Mouse (Mus musculus) hindbrain, postnatal 0 days (tissue): ENCODE results near the gene Inpp5d. TPM values are rescaled to one million over a fixed set of nuclear protein-coding genes. Genes with fewer than 3 reads are reported as not detected.

Source experiments
- ATAC-seq: fragments of 200-750 bp; cut with Nextera tagmentation; 2 replicates; pipeline ENCODE4 v1.8.0; 2017; ENCODE audit warnings: mild to moderate bottlenecking, moderate TSS enrichment, moderate library complexity
- DNase-seq: peaks from one replicate; pipeline ENCODE4 v3.0.0-alpha.2; 2015; ENCODE audit warnings: low spot score
- H3K27ac ChIP-seq: fragments of 300-500 bp; sonication (generic); 2 replicates; pipeline ENCODE4 v1.5.1; 2014; ENCODE audit warnings: mild to moderate bottlenecking
- H3K27me3 ChIP-seq: fragments of 300-500 bp; sonication (generic); 2 replicates; pipeline ENCODE4 v1.6.1; 2014; ENCODE audit warnings: low read length, mixed read lengths; ENCODE audit not compliant: insufficient read depth
- H3K36me3 ChIP-seq: fragments of 300-500 bp; sonication (generic); 2 replicates; pipeline ENCODE4 v1.6.1; 2014; ENCODE audit warnings: low read length, mixed read lengths; ENCODE audit not compliant: insufficient read depth
- H3K4me1 ChIP-seq: fragments of 300-500 bp; sonication (generic); 2 replicates; pipeline ENCODE4 v1.6.1; 2014; ENCODE audit warnings: antibody characterized with exemption, low read length, mixed read lengths; ENCODE audit not compliant: insufficient read depth
- H3K4me2 ChIP-seq: fragments of 300-500 bp; sonication (generic); 2 replicates; pipeline ENCODE4 v1.6.1; 2014; ENCODE audit warnings: low read depth, mild to moderate bottlenecking, low read length, moderate library complexity, mixed read lengths
- H3K4me3 ChIP-seq: fragments of 300-500 bp; sonication (generic); 2 replicates; pipeline ENCODE4 v1.5.1; 2014; ENCODE audit warnings: low read length
- H3K9ac ChIP-seq: fragments of 300-500 bp; sonication (generic); replicated peaks from 2 replicates; pipeline ENCODE4 v1.6.1; 2014; ENCODE audit warnings: mild to moderate bottlenecking, low read length, moderate library complexity, mixed read lengths
- H3K9me3 ChIP-seq: fragments of 300-500 bp; sonication (generic); 2 replicates; pipeline ENCODE4 v1.6.1; 2016; ENCODE audit warnings: low read length, mixed read lengths
- CTCF ChIP-seq: IDR thresholded peaks from 2 replicates; pipeline ENCODE4 v1.5.1; 2016; ENCODE audit warnings: antibody characterized with exemption, control low read depth, low read depth
- WGBS: fragments of 180-500 bp; shearing (Covaris S2); extraction: QIAGEN DNeasy Blood & Tissue Kit; methylation state at CpG from one replicate; pipeline ENCODE4 v1.1.7; 2014; 5-methylcytosine and 5-hydroxymethylcytosine counted together
- polyA plus RNA-seq: library from polyadenylated mRNA; unstranded; fragments of >200 nt; fragmentation: Nextera tagmentation; extraction: Ambion mirVana; gene quantifications from 2 replicates; pipeline ENCODE4 v1.2.1, GENCODE M21; 2015
- total RNA-seq: library from RNA; depleted of rRNA; stranded (reverse); fragments of >200 nt; gene quantifications from 2 replicates; pipeline ENCODE4 v1.2.3, GENCODE M21; 2014

Gene Inpp5d
- total and polyA plus RNA-seq, 2 experiments from 2014 or later, result 2.1 to 7.4 TPM

DNA sequence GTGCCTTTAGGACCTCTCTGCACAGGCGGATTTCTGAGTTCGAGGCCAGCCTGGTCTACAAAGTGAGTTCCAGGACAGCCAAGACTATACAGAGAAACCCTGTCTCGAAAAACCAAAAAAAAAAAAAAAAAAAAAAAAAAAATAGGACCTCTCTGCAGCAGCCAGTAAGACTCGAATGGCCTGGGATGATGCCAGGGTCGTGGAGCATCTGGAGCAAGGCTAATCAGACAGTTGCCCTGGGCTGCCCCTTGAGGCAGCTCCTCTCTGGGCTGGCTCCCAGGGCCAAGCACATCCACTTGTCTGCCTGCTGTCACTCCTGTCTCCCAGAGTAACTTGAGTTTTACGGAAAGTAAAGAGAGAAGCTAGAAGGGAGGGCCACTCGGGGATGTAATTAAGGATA, 24.9 kb downstream of the Inpp5d start:
- peak; percentile 40; the same call in 1 of the 2 replicates for ATAC-seq
- WGBS, result 57% methylated on average over 7 of the region's 7 CpGs
- H3K4me3 ChIP-seq, result no peak overlapping the region
- no peaks in the 10 kb centered on the region for H3K9me3 ChIP-seq
- no peak overlapping the region for H3K9ac ChIP-seq
- H3K27ac ChIP-seq, result no peak overlapping the region
- TF ChIP-seq CTCF, result no peak
- H3K4me2 ChIP-seq, result no peak overlapping the region
- no peaks in the 10 kb centered on the region for H3K36me3 ChIP-seq
- H3K4me1 ChIP-seq, result no peaks in the 10 kb centered on the region
- H3K27me3 ChIP-seq, result no peaks in the 10 kb centered on the region
- DNase-seq, result peak; percentile 59

DNA sequence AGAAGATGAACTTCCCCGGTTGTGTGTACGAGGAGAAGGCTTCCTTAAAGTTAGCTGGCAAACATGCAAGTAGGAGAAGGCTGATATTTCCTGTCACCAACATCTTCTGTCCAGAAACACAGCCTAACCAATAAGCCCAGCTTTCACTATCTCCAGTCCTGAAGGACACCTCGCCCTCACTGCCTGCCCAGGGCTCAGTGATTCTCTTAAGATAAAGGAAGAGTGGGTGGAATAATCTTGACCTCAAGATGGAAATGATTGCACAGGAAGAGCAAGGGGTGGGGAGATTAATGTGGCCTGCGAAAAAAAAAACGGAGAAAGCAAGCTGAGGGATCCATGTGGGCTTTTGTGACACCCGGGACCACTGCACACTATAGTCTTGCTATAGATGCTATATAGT, 25.6 kb downstream of the Inpp5d start:
- no peaks in the 10 kb centered on the region for H3K4me1 ChIP-seq
- no peaks in the 10 kb centered on the region for H3K27me3 ChIP-seq
- 83% methylated on average over 6 of the region's 6 CpGs for WGBS
- no peak overlapping the region for H3K4me2 ChIP-seq
- no peak overlapping the region for H3K4me3 ChIP-seq
- no peak for ATAC-seq
- no peak for DNase-seq
- no peaks in the 10 kb centered on the region for H3K9me3 ChIP-seq
- no peak overlapping the region for H3K27ac ChIP-seq
- no peak for TF ChIP-seq CTCF
- no peak overlapping the region for H3K9ac ChIP-seq
- no peaks in the 10 kb centered on the region for H3K36me3 ChIP-seq

DNA sequence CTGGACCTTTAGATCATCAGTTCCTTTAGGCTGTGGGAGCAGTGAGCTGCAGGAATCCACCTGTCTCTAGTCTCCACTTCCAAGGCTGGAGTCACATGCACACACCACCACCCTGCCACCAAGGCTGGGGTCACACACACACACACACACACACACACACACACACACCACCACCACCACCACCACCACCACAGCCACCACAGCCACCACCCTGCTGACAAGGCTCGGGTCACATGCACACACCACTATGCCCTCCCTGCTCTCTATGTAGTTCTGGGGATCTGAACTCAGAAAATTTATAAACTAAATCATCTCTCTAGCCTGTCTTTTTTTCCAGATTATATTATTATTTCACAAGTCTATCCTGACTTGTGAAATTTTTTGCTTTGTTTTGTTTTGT, 27.7 kb downstream of the Inpp5d start:
- Histone ChIP-seq H3K4me1 (no peaks in the 10 kb centered on the region), H3K27me3 (no peaks in the 10 kb centered on the region), H3K4me2 (no peak overlapping the region), H3K27ac (no peak overlapping the region), H3K4me3 (no peak overlapping the region), H3K9me3 (no peaks in the 10 kb centered on the region), H3K36me3 (no peaks in the 10 kb centered on the region), H3K9ac (no peak overlapping the region)
- DNase-seq, result no peak
- 69% methylated on average over 1 of the region's 1 CpGs for WGBS
- no peak for ATAC-seq
- no peak for TF ChIP-seq CTCF

DNA sequence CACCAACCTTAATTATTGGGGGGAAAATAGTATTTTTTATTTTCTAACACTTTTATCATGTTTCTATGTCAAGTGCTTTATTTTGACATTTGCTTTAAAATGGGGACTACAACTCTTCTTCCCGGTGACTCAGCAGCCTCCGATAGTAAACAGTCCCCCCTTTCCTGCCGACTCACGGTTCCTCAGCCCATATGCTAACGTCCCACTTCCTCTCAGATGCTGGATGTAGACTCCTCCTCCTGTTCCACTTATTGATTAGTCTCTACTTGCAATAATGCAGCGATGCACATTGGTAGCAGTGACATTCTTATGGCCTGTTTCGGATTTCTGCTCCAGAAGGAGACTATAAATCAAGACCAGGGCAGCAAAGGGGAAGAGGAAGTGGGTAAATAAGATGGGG, 28.5 kb downstream of the Inpp5d start:
- Histone ChIP-seq H3K36me3 (no peaks in the 10 kb centered on the region), H3K4me1 (no peaks in the 10 kb centered on the region), H3K9ac (no peak overlapping the region), H3K27ac (no peak overlapping the region), H3K4me3 (no peak overlapping the region), H3K4me2 (no peak overlapping the region), H3K9me3 (no peaks in the 10 kb centered on the region), H3K27me3 (no peaks in the 10 kb centered on the region)
- DNase-seq (no peak), ATAC-seq (no peak)
- no peak for TF ChIP-seq CTCF
- whole genome bisulfite sequencing, result 75% methylated on average over 7 of the region's 7 CpGs

DNA sequence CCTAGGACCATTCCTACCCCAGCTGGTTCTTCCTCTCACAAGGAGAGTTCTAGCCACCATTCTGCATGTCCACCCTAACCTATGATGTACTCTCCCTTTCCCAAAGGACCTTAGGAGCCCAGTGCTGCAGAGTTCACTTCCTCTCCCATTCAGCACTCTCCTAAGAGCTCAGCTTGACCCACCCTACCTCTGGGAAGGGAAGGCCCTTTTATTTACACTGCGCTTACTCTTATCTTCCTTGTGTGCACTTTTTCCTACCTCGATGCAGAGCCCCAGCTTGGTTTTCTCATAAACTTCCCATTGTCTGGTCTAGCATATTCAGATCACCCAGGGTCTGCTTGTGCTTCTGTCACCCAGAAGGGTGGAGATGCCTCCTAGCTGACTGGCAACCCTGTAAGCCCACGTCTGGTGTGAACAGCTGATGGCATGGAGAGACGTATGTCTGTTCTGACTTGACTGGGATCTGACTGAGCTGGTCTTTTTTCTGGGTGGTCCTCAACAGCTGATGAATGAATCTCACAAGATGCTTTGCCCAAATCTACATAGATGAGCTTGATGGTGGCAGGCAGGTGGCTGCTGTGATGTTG, 29.2 kb downstream of the Inpp5d start:
- no peaks in the 10 kb centered on the region for H3K36me3 ChIP-seq
- no peaks in the 10 kb centered on the region for H3K4me1 ChIP-seq
- WGBS, result 71% methylated on average over 4 of the region's 4 CpGs
- no peak overlapping the region for H3K9ac ChIP-seq
- no peak for TF ChIP-seq CTCF
- H3K4me3 ChIP-seq, result no peak overlapping the region
- H3K27me3 ChIP-seq, result no peaks in the 10 kb centered on the region
- H3K9me3 ChIP-seq, result no peaks in the 10 kb centered on the region
- no peak overlapping the region for H3K4me2 ChIP-seq
- no peak overlapping the region for H3K27ac ChIP-seq
- DNase-seq, result no peak
- no peak for ATAC-seq

DNA sequence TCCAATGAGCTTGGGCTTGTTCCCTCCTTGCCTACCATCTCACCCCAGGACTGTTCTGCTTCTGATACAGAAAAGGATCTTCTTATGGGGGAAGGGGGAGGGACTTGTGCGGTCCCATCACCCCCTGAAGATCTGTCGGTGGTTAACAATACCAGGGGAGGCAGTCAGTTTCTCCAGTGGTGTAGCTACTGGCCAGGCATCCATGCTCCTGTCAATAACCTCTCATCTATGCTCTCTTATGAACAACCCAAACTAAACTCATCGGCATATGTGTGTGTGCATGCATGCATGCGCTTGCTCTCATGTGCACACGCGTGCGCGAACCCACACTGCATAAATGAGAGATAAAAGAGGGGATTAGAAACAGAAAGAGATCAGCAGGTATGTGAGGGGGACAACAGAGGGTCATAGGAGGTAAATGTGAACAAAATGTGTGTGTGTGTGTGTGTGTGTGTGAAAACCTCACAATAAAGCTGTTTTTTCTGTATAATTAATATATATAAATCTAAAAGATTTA, 29.9 kb downstream of the Inpp5d start:
- no peak for TF ChIP-seq CTCF

DNA sequence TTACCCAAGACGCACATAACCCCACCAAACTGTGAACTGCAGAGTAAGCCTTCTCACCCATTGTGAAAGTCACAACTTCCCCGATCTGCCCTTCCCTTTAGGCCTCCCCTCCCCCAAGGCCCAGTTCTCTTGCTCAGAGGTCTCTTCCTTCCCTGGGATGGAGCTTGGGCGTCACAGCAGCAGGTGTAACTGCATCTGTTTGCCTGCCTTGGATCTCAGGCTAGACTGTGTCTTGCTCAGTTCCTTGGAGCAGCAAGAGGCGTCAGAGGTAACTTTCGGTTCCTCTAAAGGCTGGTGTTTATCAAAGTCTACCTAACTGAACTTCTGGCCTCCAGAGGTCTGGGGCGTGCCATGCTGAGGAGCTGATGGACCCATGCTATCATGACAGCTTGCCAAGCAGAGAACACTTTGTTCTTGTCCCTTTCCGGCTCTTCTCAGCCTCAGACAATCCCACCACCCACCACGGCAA, 30.5 kb downstream of the Inpp5d start:
- no peaks in the 10 kb centered on the region for H3K9me3 ChIP-seq
- no peaks in the 10 kb centered on the region for H3K4me1 ChIP-seq
- no peak overlapping the region for H3K9ac ChIP-seq
- no peak for TF ChIP-seq CTCF
- H3K4me3 ChIP-seq, result no peak overlapping the region
- no peak overlapping the region for H3K4me2 ChIP-seq
- no peak overlapping the region for H3K27ac ChIP-seq
- no peaks in the 10 kb centered on the region for H3K36me3 ChIP-seq
- no peaks in the 10 kb centered on the region for H3K27me3 ChIP-seq
- no peak for ATAC-seq
- 78% methylated on average over 8 of the region's 8 CpGs for WGBS
- DNase-seq, result no peak

More for the DNA sequence above, 29.9 kb downstream of the Inpp5d start:
- no peaks in the 10 kb centered on the region for H3K27me3 ChIP-seq
- no peak overlapping the region for H3K27ac ChIP-seq
- H3K9me3 ChIP-seq, result no peaks in the 10 kb centered on the region
- H3K4me3 ChIP-seq, result no peak overlapping the region
- 86% methylated on average over 8 of the region's 8 CpGs for WGBS
- DNase-seq, result no peak
- no peaks in the 10 kb centered on the region for H3K36me3 ChIP-seq
- no peak for ATAC-seq
- H3K4me1 ChIP-seq, result no peaks in the 10 kb centered on the region
- no peak overlapping the region for H3K9ac ChIP-seq
- no peak overlapping the region for H3K4me2 ChIP-seq
